Comparison of ENCODE assay signal across 9 mouse cellular contexts in the genomic region with DNA sequence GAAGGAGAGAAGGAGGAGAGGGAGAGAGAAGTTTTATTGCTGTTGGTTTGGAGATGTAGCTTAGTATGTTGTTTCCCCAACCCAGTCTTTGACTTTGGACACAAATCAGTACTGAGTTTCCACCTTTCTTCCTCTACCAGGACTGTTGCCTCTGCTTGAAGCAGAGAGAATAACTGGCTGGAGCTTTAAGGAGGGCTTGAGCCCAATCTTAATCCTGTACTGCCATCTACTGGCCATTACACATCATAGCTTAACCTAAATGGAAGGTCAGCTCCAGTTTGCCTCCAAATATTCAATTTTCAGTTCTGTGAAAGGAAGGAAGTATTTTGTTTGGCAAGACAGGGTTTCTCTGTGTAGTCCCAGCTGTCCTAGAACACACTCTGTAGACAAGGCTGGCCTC. TPM values are rescaled to one million over a fixed set of nuclear protein-coding genes. Genes with fewer than 3 reads are reported as not detected.
DNase-seq lines count a peak whose midpoint lies in the region; ATAC-seq and TF ChIP-seq lines count a peak whose summit lies in the region.
"Had no signal": no experiment of that assay in that cellular context is flagged by ENCODE, and none has a peak within 500 bp of the region (broad histone marks: within the 10 kb centered on the region; RNA-seq: fewer than 3 reads in every experiment).

No protein-coding gene starts in this region.

- TF ChIP-seq EP300 in heart, postnatal 0 days (IDR thresholded peaks at IDR 0.05; ENCODE audit: low read depth), result no peak

- peak; percentile 86 for TF ChIP-seq CTCF in heart, postnatal 0 days (IDR thresholded peaks at IDR 0.05; ENCODE audit: low read depth)

- ATAC-seq in heart, postnatal 0 days (ENCODE audit: insufficient read depth, low read depth), result peak; percentile 47; the same call in 1 of the 2 replicates
- ATAC-seq in hindbrain, embryonic 11.5 days (ENCODE audit: low FRiP score), result no peak
- ATAC-seq in midbrain, embryonic 13.5 days, result peak; percentile 67

- H3K4me3 ChIP-seq in heart, postnatal 0 days (ENCODE audit: low read depth, low read length), result no peak overlapping the region
- no peak overlapping the region for H3K4me3 ChIP-seq in hindbrain, embryonic 11.5 days (ENCODE audit: low read depth, low read length)
- no peak overlapping the region for H3K4me3 ChIP-seq in midbrain, embryonic 13.5 days (replicated peaks)
- H3K4me3 ChIP-seq: embryonic facial prominence, embryonic 12.5 days had no signal

- no peak overlapping the region for H3K4me2 ChIP-seq in heart, postnatal 0 days (ENCODE audit: low read depth, low read length)
- H3K4me2 ChIP-seq in hindbrain, embryonic 11.5 days (replicated peaks; ENCODE audit: low read depth, low read length), result no peak overlapping the region
- no peak overlapping the region for H3K4me2 ChIP-seq in midbrain, embryonic 13.5 days (replicated peaks)
- H3K4me2 ChIP-seq: embryonic facial prominence, embryonic 12.5 days had no signal

- peaks cover 77% of the 10 kb centered on the region for H3K27me3 ChIP-seq in heart, postnatal 0 days (ENCODE audit: control insufficient read depth, insufficient read depth, low read length)
- H3K27me3 ChIP-seq in hindbrain, embryonic 11.5 days (ENCODE audit: control insufficient read depth, insufficient read depth, low read length), result peaks cover 59% of the 10 kb centered on the region
- peaks cover 83% of the 10 kb centered on the region for H3K27me3 ChIP-seq in midbrain, embryonic 13.5 days

- H3K9me3 ChIP-seq in heart, postnatal 0 days (replicated peaks; ENCODE audit: control insufficient read depth, low read length), result no peaks in the 10 kb centered on the region
- H3K9me3 ChIP-seq in hindbrain, embryonic 11.5 days (ENCODE audit: control insufficient read depth, low read length), result no peaks in the 10 kb centered on the region
- H3K9me3 ChIP-seq in midbrain, embryonic 13.5 days, result no peaks in the 10 kb centered on the region
- H3K9me3 ChIP-seq: embryonic facial prominence, embryonic 12.5 days had no signal

- H3K27ac ChIP-seq in heart, postnatal 0 days (ENCODE audit: low read depth), result no peak overlapping the region
- no peak overlapping the region for H3K27ac ChIP-seq in hindbrain, embryonic 11.5 days (ENCODE audit: low read depth, low read length)
- H3K27ac ChIP-seq in midbrain, embryonic 13.5 days, result no peak overlapping the region
- H3K27ac ChIP-seq: embryonic facial prominence, embryonic 12.5 days had no signal

- H3K36me3 ChIP-seq in heart, postnatal 0 days (replicated peaks; ENCODE audit: control insufficient read depth, insufficient read depth, low read length), result no peaks in the 10 kb centered on the region
- no peaks in the 10 kb centered on the region for H3K36me3 ChIP-seq in hindbrain, embryonic 11.5 days (ENCODE audit: control insufficient read depth, insufficient read depth, low read length)
- no peaks in the 10 kb centered on the region for H3K36me3 ChIP-seq in midbrain, embryonic 13.5 days
- H3K36me3 ChIP-seq: embryonic facial prominence, embryonic 12.5 days had no signal

- H3K4me1 ChIP-seq in heart, postnatal 0 days (ENCODE audit: control insufficient read depth, insufficient read depth), result no peaks in the 10 kb centered on the region
- H3K4me1 ChIP-seq in hindbrain, embryonic 11.5 days (replicated peaks; ENCODE audit: control insufficient read depth, insufficient read depth, low read length), result no peaks in the 10 kb centered on the region
- H3K4me1 ChIP-seq in midbrain, embryonic 13.5 days (replicated peaks), result peaks cover 7% of the 10 kb centered on the region; the same call in 1 of the 2 replicates
- H3K4me1 ChIP-seq: embryonic facial prominence, embryonic 12.5 days had no signal

- DNase-seq in heart, postnatal 0 days (ENCODE audit: low spot score), result peak; percentile 81
- DNase-seq in heart, postnatal 4 days, result no peak
- peak; percentile 79 for DNase-seq in CD4-positive, CD25-positive, alpha-beta regulatory T cell, adult 2 months (ENCODE audit: low read depth, low spot score)
- peak; percentile 85 for DNase-seq in brain, adult 2 months (ENCODE audit: low read depth, low spot score)
- peak; percentile 78 for DNase-seq in hindbrain, embryonic 11.5 days (ENCODE audit: low spot score)
- DNase-seq in spleen, adult 12 weeks (ENCODE audit: low spot score), result no peak
- no peak for DNase-seq in right cerebral cortex, postnatal 36 days (ENCODE audit: low spot score in 2 of 2)

- H3K9ac ChIP-seq in heart, postnatal 0 days (replicated peaks; ENCODE audit: low read depth, low read length), result no peak overlapping the region
- no peak overlapping the region for H3K9ac ChIP-seq in hindbrain, embryonic 11.5 days (ENCODE audit: low read depth, low read length)
- H3K9ac ChIP-seq in midbrain, embryonic 13.5 days (replicated peaks), result no peak overlapping the region
- H3K9ac ChIP-seq: embryonic facial prominence, embryonic 12.5 days had no signal

RNA-seq across cellular contexts. Expression of a gene that starts 2.6 kb away (rescaled TPM):
- not detected in 2 replicates for total RNA-seq in heart, postnatal 0 days (2014; rRNA removed; ENCODE audit: low replicate concordance)
- polyA plus RNA-seq in heart, postnatal 0 days (2015; fragmentation: Nextera tagmentation; extraction: Ambion mirVana), result not detected in 2 replicates
- not detected for total RNA-seq in heart, postnatal 4 days (2021)
- polyA plus RNA-seq in hindbrain, embryonic 11.5 days (2014; fragmentation: Nextera tagmentation; extraction: Ambion mirVana), result not detected in 2 replicates
- not detected in 2 replicates for polyA plus RNA-seq in midbrain, embryonic 13.5 days (2015; fragmentation: Nextera tagmentation; extraction: Ambion mirVana)
- polyA plus RNA-seq: embryonic facial prominence, embryonic 12.5 days had no signal

RNA-seq across cellular contexts. Expression of a gene that starts 12.6 kb away (rescaled TPM):
- total RNA-seq in heart, postnatal 0 days (2014; rRNA removed; ENCODE audit: low replicate concordance), result not detected in 2 replicates
- polyA plus RNA-seq in heart, postnatal 0 days (2015; fragmentation: Nextera tagmentation; extraction: Ambion mirVana), result not detected in 2 replicates
- not detected for total RNA-seq in heart, postnatal 4 days (2021)
- not detected in 2 replicates for polyA plus RNA-seq in hindbrain, embryonic 11.5 days (2014; fragmentation: Nextera tagmentation; extraction: Ambion mirVana)
- polyA plus RNA-seq in midbrain, embryonic 13.5 days (2015; fragmentation: Nextera tagmentation; extraction: Ambion mirVana), result not detected in 2 replicates
- polyA plus RNA-seq: embryonic facial prominence, embryonic 12.5 days had no signal

RNA-seq across cellular contexts. Expression of a gene that starts 49.9 kb away (rescaled TPM):
- total RNA-seq in heart, postnatal 0 days (2014; rRNA removed; ENCODE audit: low replicate concordance), result not detected in 2 replicates
- not detected in 2 replicates for polyA plus RNA-seq in heart, postnatal 0 days (2015; fragmentation: Nextera tagmentation; extraction: Ambion mirVana)
- total RNA-seq in heart, postnatal 4 days (2021), result not detected
- polyA plus RNA-seq in hindbrain, embryonic 11.5 days (2014; fragmentation: Nextera tagmentation; extraction: Ambion mirVana), result not detected in 2 replicates
- polyA plus RNA-seq in midbrain, embryonic 13.5 days (2015; fragmentation: Nextera tagmentation; extraction: Ambion mirVana), result not detected in 2 replicates
- polyA plus RNA-seq: embryonic facial prominence, embryonic 12.5 days had no signal

Comparison
In these comparisons a context has a peak if more than half of its experiments do, and no peak if none do; other contexts are left out.
1. DNase-seq: peak in heart, postnatal 0 days (single experiment), CD4-positive, CD25-positive, alpha-beta regulatory T cell, adult 2 months (single experiment), brain, adult 2 months (single experiment) and hindbrain, embryonic 11.5 days (single experiment); none in heart, postnatal 4 days (single experiment), spleen, adult 12 weeks (single experiment) and right cerebral cortex, postnatal 36 days (0 of 2).